Mouse (Mus musculus): ENCODE data around the gene Cck. TPM values are rescaled to one million over a fixed set of nuclear protein-coding genes. Genes with fewer than 3 reads are reported as not detected.
"Not testable (repeated sequence)": the region's sequence is repeated elsewhere in the genome, so short reads cannot be mapped to it uniquely, and the experiment has no call there.

Gene Cck
- polyA plus RNA-seq, 1 experiment from 2014 or later: 14.0 TPM

- Histone ChIP-seq H3K9me3 (replicated peaks; ENCODE audit: low read length) (no peaks in the 10 kb centered on the region), H3K27ac (no peak overlapping the region), H3K4me3 (replicated peaks; ENCODE audit: low read depth, low read length) (no peak overlapping the region), H3K27me3 (ENCODE audit: insufficient read depth, low read length) (no peaks in the 10 kb centered on the region), H3K4me1 (replicated peaks; ENCODE audit: insufficient read depth, low read length) (no peaks in the 10 kb centered on the region), H3K9ac (ENCODE audit: low read depth, low read length) (no peak overlapping the region), H3K36me3 (ENCODE audit: insufficient read depth, low read length) (peaks cover 30% of the 10 kb centered on the region), H3K4me2 (ENCODE audit: low read length) (no peak overlapping the region)
- TF ChIP-seq CTCF (IDR thresholded peaks at IDR 0.05; ENCODE audit: low read depth): no peak
- ATAC-seq (replicated peaks; ENCODE audit: low FRiP score, low read depth) (no peak), DNase-seq (ENCODE audit: low spot score) (no peak)
- WGBS: 84% methylated on average over 3 of the region's 3 CpGs
Observed at GRCm38 (mm10) chr9:121454891-121455290, 40.6 kb downstream of the Cck start.

GRCm38 (mm10) chr9:121452342-121452942, 43.1 kb downstream of the Cck start:
- not testable (repeated sequence) for H3K27me3 ChIP-seq (ENCODE audit: insufficient read depth, low read length); H3K4me1 ChIP-seq (replicated peaks; ENCODE audit: insufficient read depth, low read length); ATAC-seq (replicated peaks; ENCODE audit: low FRiP score, low read depth); H3K9me3 ChIP-seq (replicated peaks; ENCODE audit: low read length); H3K4me2 ChIP-seq (ENCODE audit: low read length); H3K27ac ChIP-seq; H3K4me3 ChIP-seq (replicated peaks; ENCODE audit: low read depth, low read length); H3K9ac ChIP-seq (ENCODE audit: low read depth, low read length); DNase-seq (ENCODE audit: low spot score)
- WGBS: 80% methylated on average over 9 of the region's 9 CpGs
- H3K36me3 ChIP-seq (ENCODE audit: insufficient read depth, low read length): peaks cover 41% of the 10 kb centered on the region

- Histone ChIP-seq H3K27ac (no peak overlapping the region), H3K9me3 (replicated peaks; ENCODE audit: low read length) (no peaks in the 10 kb centered on the region), H3K4me1 (replicated peaks; ENCODE audit: insufficient read depth, low read length) (no peaks in the 10 kb centered on the region), H3K4me3 (replicated peaks; ENCODE audit: low read depth, low read length) (no peak overlapping the region), H3K9ac (ENCODE audit: low read depth, low read length) (no peak overlapping the region), H3K4me2 (ENCODE audit: low read length) (no peak overlapping the region), H3K36me3 (ENCODE audit: insufficient read depth, low read length) (peaks cover 34% of the 10 kb centered on the region), H3K27me3 (ENCODE audit: insufficient read depth, low read length) (no peaks in the 10 kb centered on the region)
- no peak for TF ChIP-seq CTCF (IDR thresholded peaks at IDR 0.05; ENCODE audit: low read depth)
- no peak for DNase-seq (ENCODE audit: low spot score)
- 87% methylated on average over 13 of the region's 13 CpGs for WGBS
- no peak for ATAC-seq (replicated peaks; ENCODE audit: low FRiP score, low read depth)
Observed at GRCm38 (mm10) chr9:121446431-121446831, 49.1 kb downstream of the Cck start.

GRCm38 (mm10) chr9:121445364-121445763, 50.1 kb downstream of the Cck start:
- peaks cover 30% of the 10 kb centered on the region for H3K36me3 ChIP-seq (ENCODE audit: insufficient read depth, low read length)
- H3K4me3 ChIP-seq (replicated peaks; ENCODE audit: low read depth, low read length): no peak overlapping the region
- TF ChIP-seq CTCF (IDR thresholded peaks at IDR 0.05; ENCODE audit: low read depth): peak; percentile 69
- peak; percentile 28 for DNase-seq (ENCODE audit: low spot score)
- H3K27ac ChIP-seq: no peak overlapping the region
- H3K4me2 ChIP-seq (ENCODE audit: low read length): no peak overlapping the region
- WGBS: 94% methylated on average over 2 of the region's 2 CpGs
- no peaks in the 10 kb centered on the region for H3K27me3 ChIP-seq (ENCODE audit: insufficient read depth, low read length)
- H3K9ac ChIP-seq (ENCODE audit: low read depth, low read length): no peak overlapping the region
- no peak for ATAC-seq (replicated peaks; ENCODE audit: low FRiP score, low read depth)
- no peaks in the 10 kb centered on the region for H3K9me3 ChIP-seq (replicated peaks; ENCODE audit: low read length)
- no peaks in the 10 kb centered on the region for H3K4me1 ChIP-seq (replicated peaks; ENCODE audit: insufficient read depth, low read length)

GRCm38 (mm10) chr9:121444367-121444707, 51.2 kb downstream of the Cck start:
- ATAC-seq (replicated peaks; ENCODE audit: low FRiP score, low read depth) (no peak), DNase-seq (ENCODE audit: low spot score) (no peak)
- H3K9me3 ChIP-seq (replicated peaks; ENCODE audit: low read length): no peaks in the 10 kb centered on the region
- H3K27me3 ChIP-seq (ENCODE audit: insufficient read depth, low read length): no peaks in the 10 kb centered on the region
- H3K4me2 ChIP-seq (ENCODE audit: low read length): no peak overlapping the region
- no peak overlapping the region for H3K27ac ChIP-seq
- H3K36me3 ChIP-seq (ENCODE audit: insufficient read depth, low read length): peaks cover 30% of the 10 kb centered on the region
- WGBS: 78% methylated on average over 3 of the region's 3 CpGs
- H3K4me3 ChIP-seq (replicated peaks; ENCODE audit: low read depth, low read length): no peak overlapping the region
- H3K9ac ChIP-seq (ENCODE audit: low read depth, low read length): no peak overlapping the region
- no peaks in the 10 kb centered on the region for H3K4me1 ChIP-seq (replicated peaks; ENCODE audit: insufficient read depth, low read length)
- TF ChIP-seq CTCF (IDR thresholded peaks at IDR 0.05; ENCODE audit: low read depth): no peak

GRCm38 (mm10) chr9:121443696-121444366, 51.7 kb downstream of the Cck start:
- no peak overlapping the region for H3K9ac ChIP-seq (ENCODE audit: low read depth, low read length)
- H3K36me3 ChIP-seq (ENCODE audit: insufficient read depth, low read length): peaks cover 28% of the 10 kb centered on the region
- no peak overlapping the region for H3K4me2 ChIP-seq (ENCODE audit: low read length)
- H3K4me1 ChIP-seq (replicated peaks; ENCODE audit: insufficient read depth, low read length): no peaks in the 10 kb centered on the region
- TF ChIP-seq CTCF (IDR thresholded peaks at IDR 0.05; ENCODE audit: low read depth): no peak
- DNase-seq (ENCODE audit: low spot score) (no peak), ATAC-seq (replicated peaks; ENCODE audit: low FRiP score, low read depth) (no peak)
- no peak overlapping the region for H3K27ac ChIP-seq
- no peak overlapping the region for H3K4me3 ChIP-seq (replicated peaks; ENCODE audit: low read depth, low read length)
- H3K9me3 ChIP-seq (replicated peaks; ENCODE audit: low read length): no peaks in the 10 kb centered on the region
- H3K27me3 ChIP-seq (ENCODE audit: insufficient read depth, low read length): no peaks in the 10 kb centered on the region
- WGBS: 74% methylated on average over 31 of the region's 31 CpGs
